Mouse (Mus musculus) bone marrow macrophage, adult 2 months (primary cell): ENCODE measurements at regions not wholly inside any gene's neighbourhood (a gene's known extent, or its start where the extent isn't known, plus 50 kb on each side); places are given as distances from the start of the nearest gene placed in this dataset.
"Not testable (repeated sequence)": the region's sequence is repeated elsewhere in the genome, so short reads cannot be mapped to it uniquely, and the experiment has no call there.

Experiments used
- H3K27ac ChIP-seq: 2 replicates; pipeline ENCODE4 v1.5.1; 2012; ENCODE audit warnings: low read depth, low read length; ENCODE audit not compliant: insufficient read depth
- H3K4me1 ChIP-seq: 2 replicates; pipeline ENCODE4 v1.6.1; 2012; ENCODE audit warnings: low read length; ENCODE audit not compliant: control insufficient read depth, insufficient read depth
- H3K4me3 ChIP-seq: 2 replicates; pipeline ENCODE4 v1.5.1; 2012; ENCODE audit warnings: mild to moderate bottlenecking, low read length, moderate library complexity; ENCODE audit not compliant: insufficient read depth
- CTCF ChIP-seq: IDR thresholded peaks from 2 replicates; pipeline ENCODE4 v1.5.1; 2012; ENCODE audit warnings: low read depth, mild to moderate bottlenecking, low read length, moderate library complexity
- POLR2A ChIP-seq: IDR thresholded peaks from 2 replicates; pipeline ENCODE4 v1.6.1; 2012; ENCODE audit warnings: mild to moderate bottlenecking, low read depth, low read length, borderline replicate concordance

- Histone ChIP-seq H3K4me1 (peaks cover 8% of the 10 kb centered on the region), H3K4me3 (no peak overlapping the region), H3K27ac (no peak overlapping the region)
- TF ChIP-seq POLR2A (no peak), CTCF (no peak)
These were observed 74.3 kb upstream of the Cdk6 start for GRCm38 (mm10) chr5:3267021-3267420.

- Histone ChIP-seq H3K27ac (no peak overlapping the region), H3K4me3 (no peak overlapping the region), H3K4me1 (peaks cover 8% of the 10 kb centered on the region)
- no peak for TF ChIP-seq CTCF
- no peak for TF ChIP-seq POLR2A
These were observed 71.5 kb upstream of the Cdk6 start for GRCm38 (mm10) chr5:3269760-3270159.

GRCm38 (mm10) chr5:3273140-3273539, 68.1 kb upstream of the Cdk6 start:
- H3K4me3 ChIP-seq, H3K27ac ChIP-seq, H3K4me1 ChIP-seq: not testable (repeated sequence)

GRCm38 (mm10) chr5:3277241-3277640, 64.0 kb upstream of the Cdk6 start:
- not testable (repeated sequence) for H3K4me3 ChIP-seq, H3K4me1 ChIP-seq, H3K27ac ChIP-seq

- not testable (repeated sequence) for H3K27ac ChIP-seq, H3K4me1 ChIP-seq, H3K4me3 ChIP-seq
These were observed 62.3 kb upstream of the Cdk6 start for GRCm38 (mm10) chr5:3278956-3279355.

GRCm38 (mm10) chr5:3281911-3282506, 59.3 kb upstream of the Cdk6 start:
- H3K4me1 ChIP-seq, H3K27ac ChIP-seq: not testable (repeated sequence)

GRCm38 (mm10) chr5:3283083-3283482, 58.2 kb upstream of the Cdk6 start:
- TF ChIP-seq POLR2A = no peak
- Histone ChIP-seq H3K4me1 (no peaks in the 10 kb centered on the region), H3K4me3 (no peak overlapping the region), H3K27ac (no peak overlapping the region)

More at GRCm38 (mm10) chr5:3281911-3282506, 59.3 kb upstream of the Cdk6 start:
- not testable (repeated sequence) for H3K4me3 ChIP-seq

GRCm38 (mm10) chr5:3284335-3284734, 57.0 kb upstream of the Cdk6 start:
- not testable (repeated sequence) for H3K4me1 ChIP-seq, H3K27ac ChIP-seq, H3K4me3 ChIP-seq

GRCm38 (mm10) chr5:3289991-3290417, 51.3 kb upstream of the Cdk6 start:
- not testable (repeated sequence) for H3K4me1 ChIP-seq, H3K4me3 ChIP-seq, H3K27ac ChIP-seq
